Mouse (Mus musculus) brain, embryonic 14.5 days (tissue): ENCODE measurements around the gene Sdccag8.

Experiments used
- CTCF ChIP-seq: fragments of 200-500 bp; IDR thresholded peaks from 2 replicates; pipeline ENCODE4 v1.5.1; 2012; ENCODE audit warnings: inconsistent platforms, mild to moderate bottlenecking, moderate library complexity, borderline replicate concordance; ENCODE audit not compliant: insufficient read depth, insufficient read length; ENCODE audit errors: extremely low read depth
- POLR2A ChIP-seq: fragments of 200-500 bp; IDR thresholded peaks from 2 replicates; pipeline ENCODE4 v1.6.1; 2012; ENCODE audit warnings: mild to moderate bottlenecking, inconsistent platforms, borderline replicate concordance; ENCODE audit not compliant: poor library complexity, insufficient read depth, insufficient read length, severe bottlenecking; ENCODE audit errors: extremely low read depth

GRCm38 (mm10) chr1:177069161-177069560, 254.7 kb downstream of the Sdccag8 start:
- TF ChIP-seq CTCF, result no peak
- TF ChIP-seq POLR2A, result no peak
